Mouse (Mus musculus) kidney, adult 2 months (tissue): ENCODE data around the gene Magi1. TPM values are rescaled to one million over a fixed set of nuclear protein-coding genes. Genes with fewer than 3 reads are reported as not detected.

Experiments
- DNase-seq: peaks from one replicate; pipeline ENCODE4 v3.0.0; 2021
- H3K27ac ChIP-seq: fragments of 200-500 bp; 2 replicates; pipeline ENCODE4 v1.5.1; 2012; ENCODE audit warnings: low read depth, low read length, control low read depth, inconsistent platforms; ENCODE audit not compliant: insufficient read depth
- H3K27me3 ChIP-seq: fragments of 200-500 bp; replicated peaks from 2 replicates; pipeline ENCODE4 v1.6.1; 2012; ENCODE audit warnings: mild to moderate bottlenecking, moderate library complexity, low read length, inconsistent platforms; ENCODE audit not compliant: control insufficient read depth, insufficient read depth
- H3K36me3 ChIP-seq: fragments of 200-500 bp; 2 replicates; pipeline ENCODE4 v1.6.1; 2012; ENCODE audit warnings: mild to moderate bottlenecking, moderate library complexity, low read length, inconsistent platforms; ENCODE audit not compliant: control insufficient read depth, insufficient read depth
- H3K4me1 ChIP-seq: fragments of 200-500 bp; 2 replicates; pipeline ENCODE4 v1.6.1; 2011; ENCODE audit warnings: low read length; ENCODE audit not compliant: control insufficient read depth, insufficient read depth
- H3K4me3 ChIP-seq: fragments of 200-500 bp; 2 replicates; pipeline ENCODE4 v1.5.1; 2011; ENCODE audit warnings: mild to moderate bottlenecking, low read depth, low read length, control low read depth; ENCODE audit not compliant: insufficient read depth
- CTCF ChIP-seq: fragments of 200-500 bp; conservative IDR thresholded peaks from 2 replicates; pipeline ENCODE4 v1.5.1; 2011; ENCODE audit warnings: low read depth, mild to moderate bottlenecking, control low read depth, low read length, moderate library complexity, mixed read lengths; ENCODE audit not compliant: insufficient read depth, insufficient read length
- POLR2A ChIP-seq: fragments of 200-500 bp; IDR thresholded peaks from one replicate; pipeline ENCODE4 v1.6.1; 2011; ENCODE audit warnings: low read depth, low read length, control low read depth
- WGBS: fragments of 180-500 bp; shearing (Covaris S2); methylation state at CpG from one replicate; pipeline ENCODE4 v1.1.7; 2018; 5-methylcytosine and 5-hydroxymethylcytosine counted together
- polyA plus RNA-seq: library from polyadenylated mRNA; depleted of rRNA; stranded (reverse); fragments of >200 nt; gene quantifications from 2 replicates; pipeline ENCODE4 v1.2.3, GENCODE M21; 2012

The Magi1 gene
- polyA plus RNA-seq, 1 experiment, result 6.1 TPM

GRCm38 (mm10) chr6:94121488-94121887 is 162.2 kb downstream of the Magi1 start:
- WGBS, result 59% methylated on average over 5 of the region's 5 CpGs
- H3K4me1 ChIP-seq, result no peaks in the 10 kb centered on the region
- TF ChIP-seq POLR2A, result no peak
- no peak for TF ChIP-seq CTCF
- H3K36me3 ChIP-seq, result no peaks in the 10 kb centered on the region
- no peak overlapping the region for H3K27ac ChIP-seq
- no peak for DNase-seq
- H3K4me3 ChIP-seq, result no peak overlapping the region
- no peaks in the 10 kb centered on the region for H3K27me3 ChIP-seq

- 84% methylated on average over 6 of the region's 6 CpGs for WGBS
- DNase-seq, result no peak
- no peak for TF ChIP-seq POLR2A
- no peak for TF ChIP-seq CTCF
- H3K4me3 ChIP-seq, result no peak overlapping the region
- no peaks in the 10 kb centered on the region for H3K36me3 ChIP-seq
- H3K27ac ChIP-seq, result no peak overlapping the region
- no peaks in the 10 kb centered on the region for H3K27me3 ChIP-seq
- no peaks in the 10 kb centered on the region for H3K4me1 ChIP-seq
These were observed 167.0 kb downstream of the Magi1 start for GRCm38 (mm10) chr6:94116434-94117432.

- Histone ChIP-seq H3K4me3 (no peak overlapping the region), H3K27me3 (no peaks in the 10 kb centered on the region), H3K36me3 (no peaks in the 10 kb centered on the region), H3K4me1 (peaks cover 3% of the 10 kb centered on the region; the same call in 1 of the 2 replicates), H3K27ac (no peak overlapping the region)
- TF ChIP-seq POLR2A (no peak), CTCF (no peak)
- DNase-seq, result no peak
These were observed 171.9 kb downstream of the Magi1 start for GRCm38 (mm10) chr6:94111833-94112232.

GRCm38 (mm10) chr6:94107401-94108107 is 176.2 kb downstream of the Magi1 start:
- peaks cover 3% of the 10 kb centered on the region; the same call in 1 of the 2 replicates for H3K4me1 ChIP-seq
- H3K27me3 ChIP-seq, result no peaks in the 10 kb centered on the region
- peak; percentile 23 for DNase-seq
- no peak overlapping the region for H3K4me3 ChIP-seq
- TF ChIP-seq CTCF (no peak), POLR2A (no peak)
- no peaks in the 10 kb centered on the region for H3K36me3 ChIP-seq
- H3K27ac ChIP-seq, result no peak overlapping the region
- WGBS, result 59% methylated on average over 11 of the region's 11 CpGs

- H3K27ac ChIP-seq, result no peak overlapping the region
These were observed 180.1 kb downstream of the Magi1 start for GRCm38 (mm10) chr6:94103581-94103980.

GRCm38 (mm10) chr6:94101256-94101655 is 182.5 kb downstream of the Magi1 start:
- H3K36me3 ChIP-seq, result no peaks in the 10 kb centered on the region
- TF ChIP-seq CTCF (no peak), POLR2A (no peak)
- 41% methylated on average over 5 of the region's 5 CpGs for WGBS
- no peak for DNase-seq
- no peak overlapping the region for H3K4me3 ChIP-seq
- no peak overlapping the region for H3K27ac ChIP-seq
- H3K27me3 ChIP-seq, result no peaks in the 10 kb centered on the region
- H3K4me1 ChIP-seq, result peaks cover 4% of the 10 kb centered on the region; the same call in 1 of the 2 replicates

More at GRCm38 (mm10) chr6:94103581-94103980, 180.1 kb downstream of the Magi1 start:
- peaks cover 3% of the 10 kb centered on the region; the same call in 1 of the 2 replicates for H3K4me1 ChIP-seq
- DNase-seq, result no peak
- H3K27me3 ChIP-seq, result no peaks in the 10 kb centered on the region
- H3K36me3 ChIP-seq, result no peaks in the 10 kb centered on the region
- 91% methylated on average over 3 of the region's 3 CpGs for WGBS
- TF ChIP-seq POLR2A (no peak), CTCF (no peak)
- no peak overlapping the region for H3K4me3 ChIP-seq
